Mouse (Mus musculus): ENCODE data around the gene Tspo2. TPM values are rescaled to one million over a fixed set of nuclear protein-coding genes. Genes with fewer than 3 reads are reported as not detected.
"Not testable (repeated sequence)": the region's sequence is repeated elsewhere in the genome, so short reads cannot be mapped to it uniquely, and the experiment has no call there.

Gene Tspo2
- under 1 TPM in 1 of 4 experiments, not detected in 3; 0.89 TPM for total RNA-seq (2022)

- DNase-seq = no peak
Measured at GRCm38 (mm10) chr17:48451353-48451675, at the start of gene Tspo2. TSS of gene Tspo2 (minus strand) at chr17:48451522.

DNA sequence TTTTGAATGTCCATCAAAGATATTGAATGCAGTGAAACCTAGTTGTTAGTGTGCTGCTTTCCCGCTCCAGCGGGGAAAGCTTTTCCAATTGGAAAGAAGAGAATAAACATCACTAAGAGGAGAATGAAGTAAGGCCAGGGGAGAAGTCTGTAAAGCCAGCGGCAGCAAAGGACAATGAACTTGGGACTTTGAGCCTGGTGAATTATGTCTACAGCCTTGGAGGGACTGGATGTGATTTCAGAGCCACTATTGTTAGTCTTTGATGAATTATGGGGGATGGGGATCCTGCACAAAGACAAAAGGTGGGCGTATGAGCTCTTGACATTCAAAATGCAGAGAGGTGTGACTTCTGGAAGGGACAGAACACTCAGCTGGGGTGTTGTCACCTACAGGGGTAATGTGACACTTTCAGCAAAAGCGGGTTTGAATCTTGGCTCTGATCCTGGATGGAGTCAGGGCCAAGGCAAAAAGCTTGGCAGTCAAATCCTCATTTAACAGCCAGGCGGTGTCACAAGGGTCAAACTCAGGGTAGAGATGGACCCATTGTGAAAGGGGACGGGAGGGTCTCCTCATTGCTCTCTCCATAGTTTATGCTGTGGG, 49.6 kb upstream of the Tspo2 start:
- DNase-seq = no peak

GRCm38 (mm10) chr17:48497986-48498385, 46.7 kb upstream of the Tspo2 start:
- DNase-seq = no peak

- DNase-seq = no peak
Measured at GRCm38 (mm10) chr17:48493986-48494385, 42.7 kb upstream of the Tspo2 start.

- no peak for DNase-seq
Measured at GRCm38 (mm10) chr17:48493582-48493981, 42.3 kb upstream of the Tspo2 start.

- DNase-seq = no peak
Measured at GRCm38 (mm10) chr17:48492621-48493020, 41.3 kb upstream of the Tspo2 start.

- no peak for DNase-seq
Measured at GRCm38 (mm10) chr17:48489466-48489865, 38.1 kb upstream of the Tspo2 start.

GRCm38 (mm10) chr17:48484191-48484590, 32.9 kb upstream of the Tspo2 start:
- DNase-seq = no peak

- DNase-seq = no peak
Measured at GRCm38 (mm10) chr17:48483764-48484163, 32.4 kb upstream of the Tspo2 start.

DNA sequence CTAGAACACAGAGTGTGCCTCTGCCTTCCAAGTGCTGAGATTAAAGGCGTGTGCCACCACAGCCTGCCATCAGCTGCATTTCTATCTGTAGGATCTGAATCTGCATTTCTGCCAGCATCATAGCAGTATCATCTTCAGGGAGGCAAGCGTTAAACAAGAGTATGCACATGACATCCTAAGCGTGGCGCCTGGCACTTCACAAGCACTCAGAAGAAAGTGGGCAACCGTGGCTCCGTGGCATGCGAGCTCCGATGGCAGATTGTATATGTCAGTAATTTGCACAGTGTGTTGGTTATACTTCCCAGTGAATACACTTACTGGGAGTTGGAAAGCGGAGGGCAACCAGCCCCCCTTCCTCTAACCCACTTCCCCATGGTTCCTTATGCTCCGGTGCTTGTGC, 28.6 kb upstream of the Tspo2 start:
- DNase-seq = no peak

- no peak for DNase-seq
Measured at GRCm38 (mm10) chr17:48475444-48475843, 24.1 kb upstream of the Tspo2 start.

DNA sequence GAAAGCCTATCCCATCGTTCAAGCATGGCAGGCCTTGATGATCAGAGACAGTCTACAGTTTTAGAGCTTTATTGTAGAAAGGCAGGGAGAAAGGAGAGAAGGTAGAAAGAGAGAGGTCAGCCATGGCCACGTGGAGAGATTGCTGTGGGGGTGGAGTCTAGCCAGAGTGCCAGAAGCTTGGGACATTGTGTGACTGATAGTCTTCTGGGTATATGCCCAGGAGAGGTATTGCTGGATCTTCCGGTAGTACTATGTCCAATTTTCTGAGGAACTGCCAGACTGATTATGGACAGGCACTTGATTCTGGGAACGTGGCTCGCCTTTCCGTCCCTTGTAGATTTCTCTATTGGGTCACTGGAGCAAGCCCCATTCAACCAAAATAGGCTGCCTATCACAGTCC, 23.0 kb upstream of the Tspo2 start:
- not testable (repeated sequence) for DNase-seq

DNA sequence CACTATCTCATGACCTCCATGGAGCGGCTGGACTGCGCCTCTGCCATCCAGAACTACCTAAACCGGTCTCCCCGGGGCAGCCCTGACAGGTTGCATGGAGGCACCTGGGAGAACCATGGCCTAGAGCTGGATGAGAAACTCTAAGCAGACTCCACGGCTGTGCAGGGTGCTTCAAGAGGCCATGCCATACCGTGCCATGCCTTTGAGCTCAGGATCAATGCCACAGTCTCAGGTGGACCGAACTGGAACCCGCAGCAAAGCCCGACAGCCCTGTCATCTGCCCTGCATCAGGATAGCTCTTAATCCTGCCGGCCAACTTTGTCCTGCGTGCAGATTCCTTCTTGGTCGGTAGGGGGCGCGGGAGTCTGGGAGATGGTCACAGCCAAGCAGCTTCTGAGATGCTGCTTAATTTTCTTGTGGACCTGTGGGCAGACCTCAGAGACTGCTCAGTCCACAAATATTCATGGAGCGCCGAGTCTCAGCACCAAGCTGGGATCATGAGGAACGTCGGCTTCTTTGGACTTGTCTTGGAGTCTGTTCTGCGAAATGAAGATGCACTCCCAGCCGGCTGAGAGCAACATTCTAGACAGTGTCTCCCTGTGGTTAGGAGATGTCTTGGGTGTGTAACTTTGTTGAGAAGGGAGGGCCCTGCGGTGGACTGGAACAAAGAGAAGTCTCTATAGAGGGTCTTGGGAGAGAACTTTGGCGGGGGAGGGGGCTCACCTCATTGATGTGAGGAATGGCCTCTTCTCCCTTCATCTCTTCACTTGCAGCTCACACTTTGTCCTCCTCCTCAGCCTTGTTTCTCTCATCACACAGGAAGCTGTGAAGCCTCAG, 16.3 kb upstream of the Tspo2 start:
- DNase-seq = peak; percentile 37

- no peak for DNase-seq
Measured at GRCm38 (mm10) chr17:48466769-48467394, 15.6 kb upstream of the Tspo2 start.

GRCm38 (mm10) chr17:48463391-48463790, 12.1 kb upstream of the Tspo2 start:
- DNase-seq = no peak

GRCm38 (mm10) chr17:48462096-48462495, 10.8 kb upstream of the Tspo2 start:
- DNase-seq = no peak

GRCm38 (mm10) chr17:48457971-48458653, 6.8 kb upstream of the Tspo2 start:
- no peak for DNase-seq

GRCm38 (mm10) chr17:48455955-48456354, 4.6 kb upstream of the Tspo2 start:
- no peak for DNase-seq

DNA sequence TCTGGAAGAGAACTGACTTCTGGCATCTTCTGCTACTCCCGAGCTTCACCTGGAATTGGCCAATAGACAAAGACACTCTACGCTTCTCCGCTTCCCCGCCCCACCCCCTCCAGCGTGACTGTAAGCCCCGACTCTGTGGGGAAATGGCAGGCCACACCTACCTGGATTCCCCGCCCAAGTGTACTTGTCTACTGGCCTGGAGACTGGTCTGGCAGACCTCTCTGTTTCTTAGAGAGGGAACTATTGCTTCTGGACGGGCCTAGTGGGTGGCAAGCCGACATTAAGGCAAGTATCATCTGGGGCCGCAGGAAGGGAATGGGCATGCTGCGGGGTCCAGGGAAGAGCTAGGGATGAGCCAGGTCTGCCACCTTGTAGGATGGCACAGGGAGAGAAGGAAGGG, 3.4 kb upstream of the Tspo2 start, which contains the start of gene Unc5cl:
Gene Unc5cl, plus strand, starts transcription at position 214 of the 400 bp plus-strand sequence.
- no peak for DNase-seq

- DNase-seq = no peak
Measured at GRCm38 (mm10) chr17:48454190-48454589, 2.9 kb upstream of the Tspo2 start.

GRCm38 (mm10) chr17:48453489-48453888, 2.2 kb upstream of the Tspo2 start:
- no peak for DNase-seq

DNA sequence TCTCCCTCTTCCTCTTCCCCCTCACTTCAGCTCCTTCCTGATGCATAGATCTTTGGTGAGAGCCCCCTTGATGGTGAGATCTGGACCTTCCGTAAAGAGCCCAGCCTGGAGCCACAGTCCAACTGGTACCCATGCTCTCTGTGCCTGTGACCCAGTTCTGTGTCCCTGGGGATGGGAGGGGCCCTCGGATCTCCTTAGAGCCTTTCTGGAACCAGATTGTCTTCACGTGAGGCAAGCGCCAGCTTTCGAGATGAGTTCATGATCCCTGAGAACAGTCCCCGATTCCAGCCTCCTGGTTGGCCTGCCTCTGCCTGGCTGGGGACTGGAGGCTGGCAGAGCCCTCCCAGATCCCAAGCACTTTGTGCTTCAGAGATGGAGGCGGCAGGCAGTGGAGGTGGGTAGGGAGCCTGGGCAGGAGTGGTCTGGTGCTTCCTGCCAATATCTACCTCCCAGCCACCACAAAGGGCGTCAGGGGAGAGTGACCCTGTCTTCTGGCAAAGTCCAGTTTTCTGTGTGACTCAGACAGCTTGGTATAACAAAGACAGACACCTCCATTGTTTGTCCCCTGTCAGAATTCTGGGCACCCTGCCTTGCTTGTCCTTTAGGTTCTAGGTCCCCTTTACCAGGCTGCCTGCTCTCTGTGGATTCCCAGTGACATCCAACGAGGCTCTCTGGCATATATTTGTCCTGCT, 577 bp upstream of the Tspo2 start:
- no peak for DNase-seq

Measured in adrenal gland, adult 8-10 months (tissue).